Mouse (Mus musculus) bone marrow macrophage, adult 2 months (primary cell): ENCODE results near the gene Hfe2. TPM values are rescaled to one million over a fixed set of nuclear protein-coding genes. Genes with fewer than 3 reads are reported as not detected.
"Not testable (repeated sequence)": the region's sequence is repeated elsewhere in the genome, so short reads cannot be mapped to it uniquely, and the experiment has no call there.

Experiments
- H3K27ac ChIP-seq: 2 replicates; pipeline ENCODE4 v1.5.1; 2012; ENCODE audit warnings: low read depth, low read length; ENCODE audit not compliant: insufficient read depth
- H3K4me1 ChIP-seq: 2 replicates; pipeline ENCODE4 v1.6.1; 2012; ENCODE audit warnings: low read length; ENCODE audit not compliant: control insufficient read depth, insufficient read depth
- H3K4me3 ChIP-seq: 2 replicates; pipeline ENCODE4 v1.5.1; 2012; ENCODE audit warnings: mild to moderate bottlenecking, low read length, moderate library complexity; ENCODE audit not compliant: insufficient read depth
- CTCF ChIP-seq: IDR thresholded peaks from 2 replicates; pipeline ENCODE4 v1.5.1; 2012; ENCODE audit warnings: low read depth, mild to moderate bottlenecking, low read length, moderate library complexity
- POLR2A ChIP-seq: IDR thresholded peaks from 2 replicates; pipeline ENCODE4 v1.6.1; 2012; ENCODE audit warnings: mild to moderate bottlenecking, low read depth, low read length, borderline replicate concordance
- polyA plus RNA-seq: library from polyadenylated mRNA; stranded (reverse); fragments of >200 nt; gene quantifications from 2 replicates; pipeline ENCODE4 v1.2.4, GENCODE M21; 2012; ENCODE audit not compliant: missing spikeins, insufficient read depth, insufficient read length

The Hfe2 gene
- polyA plus RNA-seq, 1 experiment: not detected

DNA sequence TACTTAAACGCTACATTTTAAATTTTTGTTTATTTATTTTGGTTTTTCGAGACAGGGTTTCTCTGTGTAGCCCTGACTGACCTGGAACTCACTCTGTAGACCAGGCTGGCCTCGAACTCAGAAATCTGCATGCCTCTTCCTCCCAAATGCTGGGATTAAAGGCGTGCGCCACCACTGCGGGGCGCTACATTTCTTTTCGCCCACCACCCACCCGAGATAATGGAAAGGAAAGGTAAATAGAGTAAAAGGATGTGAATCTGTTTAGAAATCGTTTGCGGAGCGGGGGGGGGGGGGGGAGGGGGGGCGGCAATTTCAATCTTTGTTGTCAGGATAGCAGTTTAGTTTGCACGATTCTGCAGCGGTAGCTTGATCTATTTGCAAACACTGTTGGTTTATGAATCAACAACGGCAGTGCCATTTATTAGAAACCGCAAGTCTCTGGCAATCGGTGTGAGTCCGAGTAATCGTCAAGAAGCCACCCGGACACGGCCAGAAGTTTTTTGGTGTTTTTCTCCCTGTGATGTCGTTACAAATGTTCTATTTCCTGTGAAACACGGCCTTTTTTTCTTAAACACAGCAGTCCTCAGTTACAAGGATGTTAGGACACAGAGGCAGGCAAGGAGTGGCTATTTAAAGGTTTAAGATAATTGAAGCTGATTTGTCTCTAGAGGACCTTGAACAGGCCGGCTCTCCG is 37.2 kb upstream of the Hfe2 start:
- peak; percentile 34; the same call in 1 of the 2 replicates for TF ChIP-seq CTCF
- no peak for TF ChIP-seq POLR2A
- H3K4me3 ChIP-seq: peak overlapping the region; percentile 53
- peak overlapping the region; percentile 70 for H3K27ac ChIP-seq
- H3K4me1 ChIP-seq: peaks cover 5% of the 10 kb centered on the region; the same call in 1 of the 2 replicates

DNA sequence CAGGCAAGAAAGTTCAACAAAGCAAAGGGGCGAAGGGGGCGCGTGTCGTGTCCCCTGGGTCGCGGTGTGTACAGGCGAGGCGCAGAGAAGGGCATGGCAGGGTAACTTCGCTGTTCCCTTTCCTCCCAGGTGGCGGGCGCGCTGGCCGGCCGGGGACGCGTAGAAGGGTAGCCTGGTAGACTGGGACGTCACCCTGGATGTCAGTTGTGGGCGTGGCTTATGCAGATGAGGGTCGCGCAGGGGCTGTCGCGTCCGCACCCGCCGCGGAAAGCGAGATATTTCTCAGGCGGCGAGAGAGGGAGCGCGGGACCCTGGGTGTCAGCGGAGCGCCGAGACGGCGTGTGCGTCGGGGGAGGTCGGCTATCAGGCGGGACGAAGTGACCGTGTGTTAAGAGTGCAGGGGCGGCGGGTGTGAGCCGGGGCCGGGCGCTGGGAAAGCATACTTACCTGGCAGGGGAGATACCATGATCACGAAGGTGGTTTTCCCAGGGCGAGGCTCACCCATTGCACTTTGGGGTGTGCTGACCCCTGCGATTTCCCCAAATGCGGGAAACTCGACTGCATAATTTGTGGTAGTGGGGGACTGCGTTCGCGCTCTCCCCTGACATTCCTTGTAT is 36.6 kb upstream of the Hfe2 start:
- peak overlapping the region; percentile 53 for H3K4me3 ChIP-seq
- H3K27ac ChIP-seq: peak overlapping the region; percentile 70
- H3K4me1 ChIP-seq: not testable (repeated sequence)

DNA sequence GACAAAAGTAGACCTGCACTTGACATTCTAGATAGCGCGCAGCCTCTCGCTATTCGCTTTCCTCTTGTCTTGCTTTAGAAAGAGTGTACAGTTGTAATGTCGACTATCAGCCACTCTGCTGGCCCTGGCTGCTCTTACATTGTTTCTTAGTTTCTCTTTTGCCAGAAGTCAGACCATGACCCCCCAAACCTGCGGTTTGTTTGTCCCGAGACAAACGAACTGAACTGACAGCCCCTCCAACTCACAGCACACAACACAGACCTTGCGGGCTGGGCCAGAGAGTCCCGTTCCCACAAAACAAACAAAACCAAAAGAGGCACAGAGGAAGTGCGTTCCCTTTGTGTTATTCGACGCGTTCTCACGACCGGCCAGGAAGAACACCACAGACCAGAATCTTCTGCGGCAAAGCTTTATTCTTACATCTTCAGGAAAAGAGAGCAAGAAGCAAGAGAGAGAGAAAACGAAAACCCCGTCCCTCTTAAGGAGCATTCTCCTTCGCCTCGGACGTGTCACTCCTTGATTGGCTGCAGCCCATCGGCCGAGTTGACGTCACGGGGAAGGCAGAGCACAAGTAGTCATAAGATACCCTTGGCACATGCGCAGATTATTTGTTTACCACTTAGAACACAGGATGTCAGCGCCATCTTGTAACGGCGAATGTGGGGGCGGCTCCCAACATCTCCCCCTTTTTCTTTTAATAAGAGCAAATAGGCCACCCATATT is 35.9 kb upstream of the Hfe2 start:
- H3K4me1 ChIP-seq: not testable (repeated sequence)
- peak overlapping the region; percentile 47 for H3K4me3 ChIP-seq
- H3K27ac ChIP-seq: peak overlapping the region; percentile 86

DNA sequence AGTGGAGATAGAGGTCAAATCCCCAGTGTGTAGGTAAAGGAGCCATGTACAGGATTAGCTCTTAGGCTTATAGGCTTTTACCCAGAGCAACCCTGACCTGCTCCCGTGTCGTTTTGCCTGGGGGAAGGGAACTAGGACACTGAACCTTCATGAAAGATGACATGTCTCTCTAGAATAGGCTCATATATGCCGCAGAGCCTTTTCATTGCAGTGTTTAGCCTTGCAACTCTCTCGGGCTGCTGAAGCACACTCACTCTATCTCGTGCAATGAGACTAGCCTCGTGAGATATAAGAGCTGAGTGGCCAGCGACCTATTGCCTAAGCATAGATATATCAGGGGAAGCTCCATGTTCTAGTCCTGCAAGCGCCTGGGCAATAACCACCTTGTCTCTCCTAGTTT is 35.3 kb upstream of the Hfe2 start:
- not testable (repeated sequence) for H3K4me1 ChIP-seq, H3K4me3 ChIP-seq
- H3K27ac ChIP-seq: peak overlapping the region; percentile 82

DNA sequence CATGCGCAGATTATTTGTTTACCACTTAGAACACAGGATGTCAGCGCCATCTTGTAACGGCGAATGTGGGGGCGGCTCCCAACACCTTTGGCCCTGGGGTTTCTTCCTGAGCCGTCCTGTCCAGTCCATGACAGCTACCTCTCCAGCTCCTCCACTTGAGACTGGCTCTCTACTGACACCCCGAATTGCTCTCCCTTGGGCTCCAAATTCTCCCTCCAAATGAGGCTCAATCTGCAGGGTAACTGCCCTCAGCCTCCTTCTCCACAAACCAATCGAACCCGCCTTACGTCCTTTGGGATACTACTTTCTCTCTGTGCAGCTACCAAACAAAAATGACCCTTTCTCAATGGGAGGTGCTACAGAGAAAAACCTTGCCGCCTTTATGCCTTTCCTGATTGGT is 30.5 kb upstream of the Hfe2 start:
- not testable (repeated sequence) for H3K27ac ChIP-seq, H3K4me3 ChIP-seq, H3K4me1 ChIP-seq

DNA sequence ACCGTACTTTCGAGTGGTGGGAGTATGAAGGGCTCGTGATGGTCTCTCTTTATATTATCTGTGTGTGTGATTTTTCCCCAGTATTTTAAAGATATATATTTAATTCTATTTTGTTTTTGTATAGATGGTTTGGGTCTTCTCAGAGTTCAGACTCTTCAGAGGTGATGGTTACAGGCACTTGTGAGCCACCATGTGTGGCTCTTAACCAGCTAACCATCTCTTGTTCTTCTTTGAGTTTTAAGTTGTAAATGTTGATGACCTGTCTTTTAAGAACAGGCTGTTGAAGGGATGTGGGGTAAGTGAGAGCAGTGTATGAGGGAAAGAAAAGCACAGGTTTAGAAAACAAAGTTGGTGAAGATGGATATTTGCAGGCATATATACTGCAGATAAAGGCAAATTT is 30.1 kb upstream of the Hfe2 start:
- TF ChIP-seq CTCF: no peak
- no peak for TF ChIP-seq POLR2A
- peaks cover 5% of the 10 kb centered on the region; the same call in 1 of the 2 replicates for H3K4me1 ChIP-seq
- H3K27ac ChIP-seq: no peak overlapping the region
- H3K4me3 ChIP-seq: no peak overlapping the region

DNA sequence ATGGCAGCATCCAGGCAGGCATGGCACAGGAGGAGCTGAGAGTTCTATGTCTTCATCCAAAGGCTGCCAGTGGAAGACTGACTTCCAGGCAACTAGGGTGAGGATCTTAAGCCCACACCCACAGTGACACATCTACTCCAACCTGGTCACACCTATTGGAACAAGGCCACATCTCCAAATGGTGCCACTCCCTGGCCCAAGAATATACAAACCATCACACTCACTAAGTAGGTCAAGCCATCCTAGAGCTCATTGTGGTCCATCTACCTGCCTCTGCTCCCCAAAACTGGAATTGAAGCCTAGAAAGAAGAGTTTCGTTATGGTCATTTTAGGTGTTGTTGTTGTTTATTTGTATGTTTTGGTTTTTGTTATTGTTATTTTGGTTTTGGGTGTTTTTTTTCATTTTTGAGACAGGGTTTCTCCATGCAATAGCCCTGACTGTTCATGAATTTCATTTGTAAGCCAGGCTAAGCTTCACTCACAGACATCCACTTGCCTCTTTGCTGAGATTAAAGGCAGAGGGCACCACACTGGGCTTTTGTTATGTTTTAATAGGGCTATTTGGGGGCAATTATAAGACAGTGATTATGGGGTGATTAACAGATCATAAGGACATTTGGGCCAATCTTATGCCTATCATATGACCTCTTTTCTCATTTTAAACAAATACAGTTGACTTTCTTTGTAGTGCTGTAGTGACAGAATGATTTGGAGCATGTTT is 29.3 kb upstream of the Hfe2 start:
- no peak for TF ChIP-seq CTCF
- peaks cover 5% of the 10 kb centered on the region; the same call in 1 of the 2 replicates for H3K4me1 ChIP-seq
- no peak overlapping the region for H3K4me3 ChIP-seq
- H3K27ac ChIP-seq: no peak overlapping the region

DNA sequence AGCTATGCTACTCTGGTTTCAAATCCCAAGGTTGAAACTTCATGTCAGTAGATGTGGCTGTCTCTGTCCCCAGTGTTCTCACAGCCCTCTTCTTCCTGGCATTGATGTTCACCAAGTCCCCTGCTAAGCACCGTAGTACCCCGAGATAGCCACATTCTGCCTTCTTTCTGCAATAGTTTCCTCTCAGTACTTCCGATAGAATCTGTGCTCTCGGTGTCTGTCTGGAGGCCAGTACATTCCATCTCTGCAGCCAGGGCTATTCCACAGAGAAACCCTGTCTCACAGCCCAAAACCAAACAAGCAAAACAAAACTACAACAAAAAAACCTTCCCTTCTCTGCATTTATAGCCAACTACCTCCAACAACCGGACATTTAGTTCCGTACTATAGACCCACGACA is 28.8 kb upstream of the Hfe2 start:
- TF ChIP-seq POLR2A: no peak
- no peak for TF ChIP-seq CTCF
- Histone ChIP-seq H3K4me3 (no peak overlapping the region), H3K27ac (no peak overlapping the region), H3K4me1 (peaks cover 5% of the 10 kb centered on the region; the same call in 1 of the 2 replicates)

DNA sequence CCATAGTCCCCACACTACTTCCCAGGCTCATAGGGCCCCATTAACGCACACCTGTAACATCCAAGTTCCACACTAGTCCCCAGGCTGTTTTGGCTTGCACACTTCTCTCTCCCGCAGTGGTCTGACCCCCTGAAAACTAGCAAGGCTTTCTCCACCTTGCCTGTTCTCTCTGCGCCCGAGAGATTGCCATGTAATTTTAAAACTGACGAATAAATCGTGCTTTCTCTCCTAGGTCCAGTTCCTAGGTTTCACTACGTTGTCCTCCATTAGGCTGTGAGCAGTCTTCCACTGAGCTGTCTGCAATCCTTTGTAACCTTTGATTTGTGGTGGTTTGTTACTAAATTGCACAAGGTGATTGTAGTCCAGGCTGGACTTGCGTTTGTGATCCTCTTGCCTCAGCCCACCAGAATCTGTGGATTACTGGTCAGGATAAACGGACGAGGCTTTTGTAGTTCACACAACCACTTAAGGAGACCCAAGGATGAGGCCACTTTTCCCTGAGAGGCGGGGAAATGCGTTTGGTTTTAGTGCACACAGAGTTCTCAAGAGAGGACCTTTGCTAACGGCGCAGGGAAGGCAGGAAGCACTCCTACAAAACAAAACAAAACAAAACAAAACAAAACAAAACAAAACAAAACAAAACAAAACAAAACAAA is 28.2 kb upstream of the Hfe2 start:
- H3K4me3 ChIP-seq, H3K4me1 ChIP-seq, H3K27ac ChIP-seq: not testable (repeated sequence)

DNA sequence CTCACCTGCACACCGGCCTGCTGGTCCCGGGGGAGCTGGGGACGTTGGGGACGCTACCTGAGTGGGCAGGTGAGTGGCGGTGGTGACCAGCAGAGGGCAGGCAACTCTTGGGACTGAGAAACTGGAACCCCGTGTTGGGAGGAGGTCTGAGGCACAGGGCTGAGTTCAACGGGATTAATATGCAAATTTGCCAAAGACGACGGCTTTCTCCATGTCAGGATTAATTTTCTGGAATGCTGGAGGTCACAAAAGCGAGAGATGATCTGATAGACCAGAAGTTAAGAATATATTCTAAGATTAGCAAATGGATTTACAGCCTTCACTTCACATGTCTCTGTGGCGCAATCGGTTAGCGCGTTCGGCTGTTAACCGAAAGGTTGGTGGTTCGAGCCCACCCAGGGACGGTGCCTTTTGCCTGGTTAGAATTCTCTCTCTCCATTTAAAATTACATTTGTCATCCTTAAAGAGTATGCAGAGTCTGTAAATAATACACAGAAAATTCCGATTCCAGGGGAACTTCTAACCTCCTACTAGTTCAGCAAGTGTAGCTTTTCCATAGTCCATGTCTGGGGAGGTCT is 27.4 kb upstream of the Hfe2 start:
- TF ChIP-seq CTCF (peak; percentile 61), POLR2A (no peak)
- Histone ChIP-seq H3K4me3 (peak overlapping the region; percentile 55), H3K27ac (no peak overlapping the region), H3K4me1 (peaks cover 5% of the 10 kb centered on the region; the same call in 1 of the 2 replicates)
